Mouse (Mus musculus) myocyte (in vitro differentiated cells): ENCODE data around the gene Cyp11a1.

Source experiments
- MAX ChIP-seq: IDR thresholded peaks from one replicate; pipeline ENCODE4 v1.6.1; 2011; ENCODE audit warnings: low read depth, mild to moderate bottlenecking, control low read depth
- MYOD1 ChIP-seq, 3 experiments: IDR thresholded peaks; one replicate each; pipeline ENCODE4 v1.6.1; 2011; ENCODE audit warnings: control low read depth in 2 of 3, low read depth in 2 of 3, mild to moderate bottlenecking in 2 of 3, moderate library complexity in 1 of 3; ENCODE audit not compliant: insufficient read length in 2 of 3, control insufficient read depth in 1 of 3
- MYOG ChIP-seq, 3 experiments: IDR thresholded peaks; one replicate each; pipeline ENCODE4 v1.6.1; 2011; ENCODE audit warnings: control low read depth in 2 of 3, low read depth in 2 of 3, mild to moderate bottlenecking in 2 of 3; ENCODE audit not compliant: insufficient read length in 2 of 3, control insufficient read depth in 1 of 3, insufficient read depth in 1 of 3
- POLR2A ChIP-seq: IDR thresholded peaks from one replicate; pipeline ENCODE4 v1.6.1; 2011; ENCODE audit warnings: low read depth, mild to moderate bottlenecking, control low read depth, moderate library complexity; ENCODE audit not compliant: insufficient read length
- SRF ChIP-seq: IDR thresholded peaks from one replicate; pipeline ENCODE4 v1.6.1; 2011; ENCODE audit warnings: low read depth; ENCODE audit not compliant: control insufficient read depth, insufficient read length
- TCF12 ChIP-seq: IDR thresholded peaks from one replicate; pipeline ENCODE4 v1.6.1; 2011; ENCODE audit warnings: mild to moderate bottlenecking, control low read depth; ENCODE audit not compliant: poor library complexity, insufficient read depth, severe bottlenecking
- TCF3 ChIP-seq: IDR thresholded peaks from one replicate; pipeline ENCODE4 v1.6.1; 2011; ENCODE audit warnings: low read depth, control low read depth; ENCODE audit not compliant: insufficient read length
- USF1 ChIP-seq: IDR thresholded peaks from one replicate; pipeline ENCODE4 v1.6.1; 2011; ENCODE audit warnings: low read depth, mild to moderate bottlenecking, control low read depth, moderate library complexity

DNA sequence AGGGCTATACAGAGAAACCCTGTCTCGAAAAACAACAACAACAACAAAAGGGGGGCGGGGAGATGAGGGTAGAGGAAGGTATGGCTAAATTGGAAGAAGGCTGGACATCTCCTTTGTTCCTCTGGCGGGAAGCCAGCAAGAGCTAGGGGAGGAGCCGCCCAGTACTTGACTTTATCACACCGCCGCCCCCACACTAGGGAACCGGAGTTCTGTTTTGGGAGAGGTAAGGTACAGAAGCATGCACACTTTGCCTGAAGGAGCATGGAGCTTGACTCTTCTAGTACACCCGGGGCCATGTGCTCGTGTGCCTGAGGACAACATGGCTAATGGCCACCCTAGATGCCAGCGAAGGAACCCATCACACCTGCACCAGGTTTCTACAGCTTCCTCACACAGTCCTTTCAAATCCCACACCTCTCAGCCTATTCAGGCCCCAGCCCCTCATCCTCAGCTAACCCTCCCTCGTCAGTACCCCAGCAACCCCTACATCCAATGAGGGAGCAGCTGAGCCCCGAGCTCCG lies 8.6 kb upstream of the Cyp11a1 start:
- TF ChIP-seq POLR2A (no peak), MYOG (IDR thresholded peaks at IDR 0.05; ENCODE audit: control insufficient read depth in 1 of 3, insufficient read depth in 1 of 3, insufficient read length in 2 of 3, low read depth in 2 of 3) (no peak), USF1 (no peak), MAX (no peak), TCF12 (no peak), SRF (no peak), TCF3 (no peak), MYOD1 (IDR thresholded peaks at IDR 0.05; ENCODE audit: control insufficient read depth in 1 of 3, insufficient read length in 2 of 3, low read depth in 2 of 3) (no peak)
